Mouse (Mus musculus) c-Kit-positive CD71-negative TER-119-negative erythroid progenitor cells, embryonic 14.5 days (primary cell): ENCODE measurements at regions not wholly inside any gene's neighbourhood (a gene's known extent, or its start where the extent isn't known, plus 50 kb on each side); places are given as distances from the start of the nearest gene placed in this dataset.

Experiments used
- DNase-seq: peaks from one replicate; pipeline ENCODE4 v3.0.0-alpha.2; 2013; ENCODE audit warnings: low read depth

GRCm38 (mm10) chr14:39532689-39533088 is 59.8 kb upstream of the Nrg3 start:
- DNase-seq: peak; percentile 28
